Mouse (Mus musculus): ENCODE results near the gene Cfap65.

GRCm38 (mm10) chr1:74948784-74949665, 13.6 kb upstream of the Cfap65 start:
- peak; percentile 63; the same call in 1 of the 2 replicates for TF ChIP-seq CTCF (IDR thresholded peaks at IDR 0.05; ENCODE audit: borderline replicate concordance, control insufficient read depth, extremely low read depth, insufficient read depth, low read length, poor library complexity)
- TF ChIP-seq POLR2A (IDR thresholded peaks at IDR 0.05; ENCODE audit: control insufficient read depth, extremely low read depth, insufficient read depth, low read length, poor library complexity), result no peak
